Mouse (Mus musculus) liver (tissue): ENCODE results near the gene Zfp691.

ENCODE experiments used
- DNase-seq: peaks from one replicate; pipeline ENCODE4 v3.0.0-alpha.2; 2020; ENCODE audit warnings: mixed read lengths

Zfp691 gene

DNA sequence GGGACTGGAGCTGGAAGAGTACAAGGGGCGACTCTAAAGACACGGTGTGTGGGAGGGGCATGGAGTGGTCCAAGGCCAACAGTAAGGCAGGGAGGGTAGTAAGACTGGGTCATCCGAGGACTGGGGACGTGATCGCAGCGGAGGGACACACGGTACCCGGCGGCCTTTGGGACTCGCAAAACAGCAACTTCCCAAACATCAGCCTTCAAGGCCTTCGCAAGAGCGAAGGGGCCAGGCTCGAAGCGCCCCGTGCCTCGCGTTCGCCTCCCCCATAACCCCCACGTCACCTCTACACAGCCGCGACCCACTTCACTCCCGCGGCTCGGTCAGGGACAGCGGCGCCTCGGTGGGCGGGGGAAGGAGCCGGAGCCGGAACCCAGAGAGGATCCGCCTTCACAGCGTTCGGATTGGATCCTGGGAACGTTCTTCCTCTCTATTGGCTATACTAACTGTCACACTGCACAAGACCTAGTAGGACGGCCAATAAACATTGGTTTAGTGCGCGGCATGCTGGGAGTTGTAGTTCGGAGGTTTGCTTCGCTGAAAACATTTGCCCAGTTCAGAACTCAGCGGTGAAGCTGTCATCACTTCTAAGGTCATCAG, at the start of gene Zfp691:
Gene Zfp691, minus strand, starts transcription at position 345 of the 603 bp plus-strand sequence.
- DNase-seq = peak; percentile 93

DNA sequence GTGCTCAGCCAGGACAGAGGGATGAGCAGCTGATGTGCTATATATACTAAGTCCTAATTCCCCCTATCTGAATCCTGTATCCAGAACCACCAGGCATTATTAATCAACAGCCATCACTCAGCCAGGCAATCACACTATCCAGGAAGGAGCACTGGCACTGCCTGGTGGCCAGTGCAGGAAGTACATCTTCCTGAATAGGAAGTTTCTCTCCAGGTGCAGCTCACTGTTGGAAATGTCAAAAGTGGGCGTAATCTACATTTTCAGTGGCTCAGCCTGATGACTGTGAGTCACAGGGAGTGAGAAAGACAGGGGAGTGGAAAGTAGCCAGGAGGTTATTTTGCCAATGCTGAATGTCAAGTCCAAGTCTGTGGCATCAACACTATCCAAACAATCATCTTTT, 49.7 kb upstream of the Zfp691 start:
- peak; percentile 52 for DNase-seq

DNA sequence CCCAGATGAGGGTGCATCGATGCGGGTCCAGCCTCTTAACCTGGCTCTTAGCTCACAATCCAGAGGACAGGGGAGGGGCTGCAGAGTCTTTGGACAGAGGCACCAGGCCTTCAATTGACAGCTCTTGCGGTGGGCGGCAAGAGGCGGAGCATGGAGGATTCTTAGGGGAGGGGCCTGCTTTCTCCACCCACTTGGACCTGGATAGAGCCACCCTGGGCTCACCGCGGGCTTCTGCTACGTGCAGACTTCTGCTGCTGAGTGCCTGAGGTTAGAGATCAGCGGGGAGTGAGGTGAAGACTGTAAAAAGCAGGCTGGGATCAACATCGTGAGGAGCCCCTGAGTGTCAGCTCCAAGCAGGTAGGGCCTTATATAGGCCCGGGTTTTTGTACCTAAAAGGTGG, 44.2 kb upstream of the Zfp691 start, which contains the start of gene Tmem269:
Gene Tmem269, minus strand, starts transcription at position 49 of the 400 bp plus-strand sequence.
- peak; percentile 24 for DNase-seq

DNA sequence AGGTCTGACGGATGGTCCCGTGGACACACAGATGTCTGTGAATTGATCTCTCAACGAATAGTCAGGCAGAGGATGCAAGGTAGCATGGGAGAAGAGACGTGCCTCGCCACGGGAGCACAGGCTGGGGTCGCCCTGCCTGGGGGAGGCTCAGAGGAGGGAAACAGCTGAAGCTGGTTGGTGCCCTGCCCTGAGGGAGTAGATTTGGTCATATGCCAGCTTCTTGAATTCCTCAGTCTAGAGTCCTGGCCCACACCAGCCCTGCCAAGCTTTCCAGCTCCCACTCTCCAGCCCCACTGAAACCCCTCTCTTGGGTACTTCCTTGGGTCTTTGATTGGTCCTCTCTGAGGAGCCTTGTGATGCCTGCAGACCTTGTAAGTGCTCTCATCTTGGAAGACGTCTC, 42.7 kb upstream of the Zfp691 start:
- no peak for DNase-seq

DNA sequence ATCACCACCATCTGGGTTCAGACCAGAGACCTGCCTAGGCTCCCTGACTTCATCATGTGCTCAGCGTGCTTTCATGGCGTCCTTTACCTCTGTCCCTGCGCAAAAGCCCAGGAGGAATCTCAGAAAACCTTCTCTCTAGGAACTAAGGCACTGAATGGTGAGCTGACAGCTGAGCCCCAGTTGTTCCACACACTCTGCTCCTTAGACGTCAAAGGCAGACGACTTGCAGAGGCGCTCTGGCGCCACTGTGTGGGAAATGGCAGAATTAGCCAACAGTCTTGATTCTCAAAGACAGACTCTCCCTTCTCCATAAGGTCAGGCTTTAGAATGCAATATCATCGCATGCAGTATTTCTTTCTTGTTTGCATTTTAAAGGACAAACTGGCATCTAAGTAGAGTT, 30.7 kb upstream of the Zfp691 start:
- peak; percentile 86 for DNase-seq

DNA sequence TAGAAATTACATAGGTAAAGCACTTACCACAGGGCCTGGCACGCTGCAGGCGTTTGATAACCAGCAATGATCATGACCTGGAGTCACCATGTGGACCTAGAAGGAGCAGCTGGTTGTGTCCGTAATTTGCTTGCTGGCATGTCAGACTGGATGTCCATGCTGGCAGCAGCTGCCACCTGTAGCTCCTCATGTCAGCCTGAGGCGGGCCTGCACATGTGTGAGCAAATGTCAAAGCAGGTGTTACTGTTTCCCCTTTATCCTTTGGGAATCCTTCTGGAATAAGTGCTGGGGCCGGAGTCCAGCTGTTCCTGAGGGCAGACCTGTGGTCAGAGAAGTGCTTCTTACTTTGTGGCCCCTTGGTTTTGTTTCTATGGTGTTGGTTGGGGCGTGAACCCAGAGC, 24.1 kb upstream of the Zfp691 start:
- DNase-seq = no peak

DNA sequence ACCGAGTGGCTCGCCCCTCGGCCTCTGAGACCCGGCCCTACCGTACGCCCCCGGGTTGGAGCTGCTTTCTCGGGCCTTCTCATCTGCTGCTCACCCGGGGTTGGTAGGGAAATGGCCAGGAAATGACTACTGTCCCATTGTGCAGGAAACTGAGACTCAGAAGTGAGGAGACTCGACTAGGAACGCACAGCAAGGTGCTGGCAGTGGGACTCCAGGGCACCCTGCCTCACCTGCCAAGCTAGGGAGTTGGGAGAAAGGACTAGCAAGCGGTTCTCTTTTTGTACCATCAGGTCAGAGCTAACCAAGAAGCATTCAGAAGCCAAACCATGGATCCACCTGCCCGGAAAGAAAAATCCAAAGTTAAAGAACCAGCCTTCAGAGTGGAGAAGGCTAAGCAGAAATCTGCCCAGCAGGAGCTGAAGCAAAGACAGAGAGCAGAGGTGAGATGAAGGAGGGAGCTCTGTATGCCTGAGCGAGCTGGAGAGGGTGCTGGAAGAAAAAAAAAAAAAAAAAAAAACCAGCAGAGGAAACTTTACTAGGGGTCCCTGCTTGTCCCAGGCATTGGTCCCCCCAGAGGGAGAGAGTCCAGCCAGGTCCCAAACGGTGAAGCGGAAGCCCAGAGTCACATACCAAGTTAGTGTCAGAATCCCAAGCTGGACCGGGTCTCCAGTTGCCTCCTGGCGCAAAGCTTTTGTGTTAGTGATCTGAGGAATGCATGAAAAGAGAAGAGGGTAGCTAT, 21.8 kb upstream of the Zfp691 start:
- no peak for DNase-seq

DNA sequence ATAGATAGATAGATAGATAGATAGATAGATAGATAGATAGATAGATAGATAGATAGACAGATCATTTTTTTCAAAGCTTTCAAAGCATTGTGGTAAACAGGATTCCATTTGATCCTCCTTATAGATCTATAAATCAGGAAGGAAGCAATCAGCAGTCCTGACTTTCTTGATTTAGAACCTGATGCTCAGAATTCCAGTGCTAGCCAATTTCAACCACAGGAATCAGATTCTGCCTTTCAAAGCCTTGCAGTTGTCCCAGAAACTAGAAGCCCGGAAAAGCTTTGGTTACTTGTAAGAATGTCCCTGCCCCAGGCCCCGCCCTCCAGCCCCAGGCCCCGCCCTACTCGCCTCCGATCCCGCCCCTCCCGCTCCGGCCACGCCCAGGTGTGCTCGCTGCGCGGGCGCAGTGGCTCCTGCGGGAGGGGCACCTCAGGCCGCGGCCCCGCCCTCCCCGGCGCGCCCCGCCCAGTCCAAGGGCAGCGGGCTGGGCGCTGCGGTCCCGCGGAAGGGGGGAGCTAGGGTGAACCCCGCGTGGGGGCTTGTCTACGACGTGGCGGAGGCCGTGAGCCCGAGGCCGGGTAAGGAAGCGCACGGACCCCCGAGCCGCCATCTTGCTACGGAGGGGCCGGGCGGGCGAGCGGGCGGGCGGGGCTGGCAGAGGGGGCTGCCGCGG, 21.1 kb upstream of the Zfp691 start, which contains the start of gene Svbp:
Gene Svbp, plus strand, starts transcription at position 398 of the 673 bp plus-strand sequence.
- DNase-seq = peak; percentile 97

DNA sequence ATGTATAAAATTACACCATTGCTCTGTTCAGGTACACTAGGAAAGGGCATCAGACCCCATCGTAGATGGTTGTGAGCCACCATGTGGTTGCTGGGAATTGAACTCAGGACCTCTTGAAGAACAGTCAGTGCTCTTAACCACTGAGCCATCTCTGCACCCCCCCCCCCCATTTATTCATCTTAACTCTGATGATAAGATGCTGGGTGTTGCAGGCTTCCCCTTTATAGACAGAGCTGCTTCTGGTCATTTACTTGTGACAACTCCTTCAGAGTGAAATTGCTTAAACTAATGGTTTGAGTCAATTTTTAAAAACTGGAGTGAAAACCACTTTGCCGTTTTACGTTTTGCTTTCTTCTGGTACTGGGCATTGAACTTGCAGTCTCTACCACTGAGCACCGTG, 18.8 kb upstream of the Zfp691 start:
- no peak for DNase-seq

DNA sequence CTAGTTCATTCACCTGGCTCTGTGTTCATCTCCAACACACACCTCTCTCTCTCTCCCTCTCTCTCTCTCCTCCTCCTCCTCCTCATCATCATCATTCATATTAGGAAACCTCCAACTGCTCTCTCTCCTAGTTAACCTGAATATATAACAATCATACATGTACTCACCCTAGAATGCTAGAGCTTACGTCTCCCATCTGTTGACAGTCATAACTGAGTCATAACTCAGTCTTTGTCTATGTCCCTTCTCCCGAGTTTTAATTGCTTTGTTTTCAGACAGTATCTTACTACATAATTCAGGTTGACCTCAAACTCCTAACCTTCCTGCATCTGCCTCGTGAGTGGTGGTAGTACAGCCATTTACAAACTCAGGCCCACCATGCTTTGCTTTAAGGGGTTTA, 17.3 kb upstream of the Zfp691 start:
- DNase-seq = no peak

DNA sequence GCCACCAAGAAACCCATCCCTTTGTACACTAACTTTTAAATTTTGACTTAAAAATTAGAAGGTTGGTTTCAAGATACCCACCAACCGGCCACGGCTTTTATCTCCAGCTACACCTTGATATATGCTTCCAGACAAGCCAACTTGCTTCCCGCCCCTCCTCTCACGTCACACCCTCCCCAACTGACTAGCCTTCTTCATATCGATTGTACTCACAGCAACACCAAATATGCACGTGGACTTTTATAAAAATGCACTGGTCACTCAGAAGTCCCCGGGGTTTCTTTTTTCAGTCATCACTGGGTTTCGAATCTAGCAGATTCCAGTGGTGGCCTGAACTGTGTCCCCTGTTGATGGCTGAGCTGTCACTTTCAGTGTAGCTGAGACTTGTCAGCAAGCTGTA, 16.6 kb upstream of the Zfp691 start:
- peak; percentile 89 for DNase-seq

DNA sequence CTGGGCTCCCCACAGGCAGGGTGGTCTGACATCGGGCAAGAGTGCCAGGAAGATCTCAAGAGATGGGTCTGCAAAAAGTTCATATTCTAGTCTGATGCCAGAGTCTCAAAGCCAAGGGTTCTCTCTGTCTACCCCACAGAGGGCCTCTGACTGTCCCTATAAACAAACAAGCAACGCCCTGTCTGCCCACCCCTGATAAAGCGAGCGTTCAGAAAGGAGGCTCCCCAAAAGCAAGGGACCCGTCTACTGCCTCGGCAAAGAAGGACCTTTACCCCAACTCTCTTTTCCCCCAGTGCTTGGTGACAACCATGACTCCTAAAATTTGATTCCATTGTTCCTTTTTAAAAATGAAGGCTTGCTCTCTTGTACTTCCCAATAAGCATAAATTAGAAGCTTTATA, 15.9 kb upstream of the Zfp691 start, which contains the start of gene Ermap:
Gene Ermap, minus strand, starts transcription at position 148 of the 400 bp plus-strand sequence.
- DNase-seq = peak; percentile 90

DNA sequence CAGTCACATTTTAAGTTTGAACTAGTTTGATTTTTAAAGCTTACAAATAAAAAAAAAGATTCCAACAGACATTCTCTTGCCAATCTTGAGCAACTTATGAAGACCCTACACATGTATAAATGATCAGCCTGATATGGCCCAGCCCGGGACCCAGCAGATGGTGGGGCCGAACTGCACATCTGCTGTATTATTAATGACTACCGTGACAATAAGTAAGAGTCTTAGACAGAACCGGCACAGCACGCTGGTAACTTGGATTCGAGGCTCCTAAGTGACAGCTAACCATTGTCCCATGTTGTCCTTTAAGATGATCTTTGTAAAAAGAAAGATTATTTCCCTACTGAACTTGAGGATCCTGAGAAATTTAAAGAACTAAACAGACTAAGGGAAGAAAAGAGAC, 15.4 kb upstream of the Zfp691 start:
- peak; percentile 47 for DNase-seq

DNA sequence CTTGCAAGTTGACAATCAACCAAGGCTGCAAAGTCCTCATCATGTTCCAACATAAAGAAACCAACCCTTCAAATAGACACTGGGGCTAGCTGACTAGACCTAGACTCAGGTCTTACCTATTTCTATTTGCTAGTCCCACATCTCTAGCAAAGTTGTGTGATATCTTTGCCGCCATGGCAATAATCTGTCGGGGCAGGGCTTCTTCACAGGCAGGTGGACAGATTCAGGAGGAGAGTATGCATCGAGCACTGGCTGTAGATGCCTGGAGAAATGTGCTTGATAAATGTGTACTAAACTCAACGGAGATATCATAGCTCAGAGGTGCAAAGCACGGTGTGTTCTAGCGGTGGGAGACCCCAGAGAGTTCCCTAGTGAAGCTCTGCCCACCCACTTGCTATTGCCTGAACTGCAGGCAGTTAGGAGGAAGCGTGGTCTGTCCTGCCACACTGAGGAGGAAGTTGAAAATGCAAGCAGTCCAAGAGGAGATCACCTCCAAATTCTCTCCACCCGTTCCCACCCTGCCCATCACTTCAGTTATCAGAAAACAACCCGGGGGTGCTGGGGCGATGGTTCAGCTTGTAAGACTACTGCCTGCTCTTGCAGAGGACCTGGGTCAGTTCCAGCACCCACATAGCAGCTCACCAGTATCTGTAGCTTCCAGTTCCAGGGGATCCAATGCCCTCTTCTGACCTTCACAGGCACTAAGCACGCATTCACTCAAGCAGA, 14.2 kb upstream of the Zfp691 start:
- peak; percentile 85 for DNase-seq

DNA sequence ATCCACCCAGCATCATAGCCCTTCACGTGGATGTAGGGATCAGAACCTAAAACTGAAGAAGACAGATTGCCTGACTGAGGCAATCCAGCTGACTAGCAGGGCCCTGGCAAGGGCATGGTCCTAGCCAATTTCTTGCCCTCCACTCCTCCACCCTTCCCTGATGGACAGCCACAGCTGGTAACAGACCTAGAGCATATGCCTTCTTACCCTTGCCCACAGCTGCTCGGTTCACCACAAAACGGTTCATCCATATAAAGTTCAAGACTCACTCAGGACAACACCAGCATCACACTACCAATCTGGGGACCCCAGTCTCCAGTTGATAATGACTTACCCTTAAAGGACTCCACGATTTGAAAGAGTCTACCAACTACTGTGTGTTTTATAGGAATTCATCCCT, 11.8 kb upstream of the Zfp691 start:
- DNase-seq = no peak

DNA sequence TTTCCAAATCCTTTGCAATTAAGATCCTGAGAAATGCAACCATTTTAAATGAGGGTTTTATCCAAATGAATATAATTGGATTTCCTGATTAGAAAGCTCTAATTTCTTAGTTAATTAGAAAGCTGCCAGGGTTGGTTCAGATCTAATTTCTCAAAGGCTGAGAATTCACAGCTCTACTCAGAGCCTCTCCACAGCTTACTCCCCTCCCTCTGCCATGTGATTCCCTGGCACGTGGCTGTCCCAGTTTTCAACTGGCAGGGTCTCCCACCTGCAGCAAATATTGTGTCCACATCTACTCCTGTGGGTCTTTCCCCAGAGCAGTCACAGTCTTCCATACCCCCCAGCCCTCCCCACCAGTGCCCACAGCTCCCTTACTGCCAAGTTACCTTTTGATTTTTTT, 9.5 kb upstream of the Zfp691 start:
- no peak for DNase-seq

DNA sequence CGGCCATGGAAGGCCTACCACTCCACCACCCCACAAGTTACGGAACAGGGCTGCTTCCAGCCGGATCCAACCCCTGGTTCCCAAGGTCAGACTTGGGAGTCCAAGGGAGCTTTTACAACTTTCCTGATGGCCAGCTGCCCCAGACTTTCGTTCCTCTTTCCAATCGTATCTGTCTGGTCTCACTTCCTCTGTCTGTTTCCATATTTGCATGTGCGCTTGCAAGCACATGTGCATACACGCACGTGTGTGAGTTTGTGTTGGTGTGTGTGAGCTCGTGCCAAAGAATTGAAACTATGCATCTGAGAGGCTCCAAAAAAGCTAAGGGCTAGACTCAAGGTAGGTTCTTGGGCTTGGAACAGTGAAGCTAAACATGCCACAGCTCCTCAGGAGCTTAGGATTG, 7.5 kb upstream of the Zfp691 start:
- DNase-seq = no peak

DNA sequence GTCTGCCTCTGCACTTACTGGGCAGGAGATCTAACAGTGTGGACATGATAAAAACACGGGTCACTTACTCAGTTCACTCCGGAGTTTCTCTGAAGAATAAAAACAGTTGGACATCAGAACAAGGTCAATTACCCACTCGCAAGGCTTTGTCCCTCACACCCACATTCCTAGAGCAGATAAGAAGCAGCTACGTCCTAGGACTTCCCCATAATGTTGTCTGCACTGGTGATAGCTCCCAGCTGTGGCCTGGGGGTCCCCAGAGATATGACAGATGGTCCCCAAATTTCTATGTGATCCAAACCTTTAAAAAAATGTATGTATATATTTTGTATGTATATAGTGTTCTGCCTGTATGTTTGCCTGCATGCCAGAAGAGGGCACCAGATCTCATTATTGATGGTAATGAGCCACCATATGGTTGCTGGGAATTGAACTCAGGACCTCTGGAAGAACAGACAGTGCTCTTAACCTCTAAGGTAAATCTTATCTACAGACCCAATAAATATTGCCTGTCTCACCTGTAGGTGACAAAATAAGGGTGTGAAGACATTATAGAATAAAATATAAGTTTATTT, 6.2 kb upstream of the Zfp691 start:
- DNase-seq = no peak

DNA sequence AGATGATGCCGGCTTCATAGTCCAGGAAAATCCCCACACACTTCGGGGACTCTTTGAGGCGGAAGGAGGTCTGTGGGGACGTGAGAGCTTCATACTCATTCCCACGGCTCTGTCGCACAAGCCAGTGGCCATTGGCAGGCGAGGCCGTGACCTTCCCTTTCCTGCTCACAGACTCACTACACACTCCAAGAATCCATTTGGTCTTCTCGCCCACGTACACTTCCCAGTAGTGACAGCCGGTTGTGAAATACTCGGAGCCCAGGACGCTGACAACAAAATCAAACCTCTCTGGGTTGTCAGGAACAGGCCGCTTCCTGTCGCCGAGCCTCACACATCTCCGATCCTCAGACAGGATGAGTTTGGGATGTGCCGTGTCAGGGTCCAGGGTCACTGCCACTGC, 4.3 kb upstream of the Zfp691 start:
- no peak for DNase-seq

DNA sequence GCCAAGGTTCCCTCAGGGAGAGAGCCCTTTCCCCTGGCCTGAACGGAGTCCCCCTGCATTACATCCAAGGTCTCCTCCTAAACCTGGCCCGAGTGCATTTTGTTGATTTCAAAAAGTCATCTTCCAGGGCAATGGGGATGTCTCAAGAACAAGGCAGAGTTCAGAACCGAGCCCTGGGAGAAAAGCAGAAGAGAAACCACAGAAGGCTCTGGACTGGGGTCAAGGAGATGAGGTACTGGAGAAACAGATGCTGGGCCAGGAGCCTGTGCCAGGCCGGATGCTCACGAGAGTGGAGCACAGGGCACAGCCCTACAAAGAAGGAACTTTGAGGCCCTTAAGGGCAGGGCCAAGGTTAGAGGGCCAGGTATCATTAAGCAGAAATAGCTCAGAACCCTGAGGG, 3.7 kb upstream of the Zfp691 start:
- no peak for DNase-seq

DNA sequence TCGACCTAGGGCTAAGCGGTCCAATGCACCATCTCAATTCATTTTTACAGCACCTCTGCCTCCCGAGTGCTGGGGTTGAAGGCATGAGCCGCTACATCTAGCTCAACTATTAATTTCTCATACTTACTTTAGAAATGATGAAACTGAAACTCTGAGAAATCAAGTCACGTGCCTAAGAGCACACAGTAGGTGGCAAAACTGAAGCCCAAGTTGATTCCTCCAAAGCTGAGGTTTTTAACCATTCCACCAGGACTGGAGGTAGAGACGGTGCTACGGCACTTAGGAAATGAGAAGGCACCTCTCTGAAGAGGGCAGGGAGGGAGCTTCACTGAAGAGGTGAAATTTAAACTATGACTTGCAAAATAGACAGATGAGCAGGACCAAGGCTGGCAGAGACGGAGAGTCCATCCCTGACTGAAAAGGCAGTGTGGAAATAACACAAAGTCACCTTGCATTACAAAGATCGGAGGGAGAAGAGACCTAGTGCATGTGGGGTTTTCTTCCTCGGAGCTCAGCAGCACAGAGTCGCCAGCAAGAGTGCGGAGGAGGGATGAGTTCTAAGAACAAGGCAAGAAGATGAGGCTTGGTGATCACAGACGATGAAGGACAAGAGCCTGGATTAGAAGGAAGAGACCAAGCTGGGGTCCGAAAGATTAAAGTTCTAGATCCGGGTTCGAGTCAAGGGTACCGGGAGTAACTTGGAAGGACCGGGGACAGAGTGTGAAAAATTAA, 910 bp downstream of the Zfp691 start:
- DNase-seq = peak; percentile 31

DNA sequence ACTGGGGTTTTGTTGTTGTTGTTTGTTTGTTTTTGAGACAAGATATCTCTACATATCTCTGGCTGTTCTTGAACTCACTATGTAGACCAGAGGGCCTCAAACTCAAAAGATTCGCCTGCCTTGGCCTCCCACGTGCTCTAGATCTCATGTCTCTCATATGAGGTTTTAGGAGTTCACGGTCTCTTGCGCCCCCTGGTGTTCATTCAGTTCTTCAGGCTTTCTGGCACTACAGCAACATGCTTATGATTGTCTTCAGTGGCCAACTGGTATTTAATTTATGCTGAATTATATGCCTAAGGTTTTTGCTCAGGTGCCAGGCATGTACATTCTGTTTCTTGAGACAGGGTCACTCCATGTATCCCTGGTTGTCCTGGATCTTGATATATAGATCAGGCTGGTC, 6.3 kb downstream of the Zfp691 start:
- peak; percentile 87 for DNase-seq
